Mouse (Mus musculus): ENCODE results near the gene Gtf2ird1.

DNA sequence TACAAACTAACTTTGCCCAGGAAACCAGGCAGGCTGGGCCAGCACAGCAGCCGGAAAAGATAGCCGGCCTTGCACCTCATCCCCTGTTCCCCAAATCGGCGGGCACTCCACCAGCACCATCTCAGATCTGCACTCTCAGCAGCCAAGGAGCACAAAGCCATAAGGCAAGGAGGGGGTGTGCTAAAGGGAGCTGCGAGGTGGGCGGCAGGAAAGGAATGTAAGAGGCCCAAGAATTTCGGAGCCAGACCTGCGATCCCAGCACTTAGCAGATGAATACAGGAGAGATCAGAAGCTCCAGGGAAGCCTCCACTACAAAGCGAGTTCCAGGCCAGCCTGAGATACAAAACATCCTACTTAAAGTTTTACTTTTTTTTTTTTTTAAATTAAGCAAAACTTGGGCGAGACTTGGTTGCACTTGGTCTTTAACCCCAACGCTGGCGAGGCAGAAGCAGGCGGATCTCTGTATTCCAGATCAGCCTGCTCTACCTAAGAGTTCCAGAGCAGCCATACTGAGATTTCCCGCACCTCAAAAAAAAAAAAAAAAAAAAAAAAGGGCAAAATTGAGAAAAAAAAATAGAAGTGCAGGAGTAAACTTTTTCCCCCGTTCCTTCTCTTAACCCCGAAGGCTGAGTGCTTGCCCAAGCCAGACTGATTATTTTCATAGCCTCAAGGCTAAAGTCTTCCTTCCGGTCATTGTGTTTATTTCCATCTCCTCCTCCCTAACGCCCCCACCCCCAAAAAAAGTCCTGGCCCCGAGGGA is 143.6 kb downstream of the Gtf2ird1 start:
- TF ChIP-seq CTCF (conservative IDR thresholded peaks at IDR 0.05; ENCODE audit: low read length) (no peak), NANOG (IDR thresholded peaks at IDR 0.05; ENCODE audit: borderline replicate concordance, low read length) (peak; percentile 75; the same call in 1 of the 2 replicates), POU5F1 (IDR thresholded peaks at IDR 0.05; ENCODE audit: borderline replicate concordance, low read length) (no peak)
